Mouse (Mus musculus) stomach, postnatal 0 days (tissue): Measurements from ENCODE around the gene Tmem150c. TPM values are rescaled to one million over a fixed set of nuclear protein-coding genes. Genes with fewer than 3 reads are reported as not detected.

Source experiments
- ATAC-seq: fragments of 200-750 bp; cut with Nextera tagmentation; 2 replicates; pipeline ENCODE4 v1.8.0; 2017; ENCODE audit not compliant: low FRiP score, low TSS enrichment
- DNase-seq: peaks from one replicate; pipeline ENCODE4 v3.0.0-alpha.2; 2016; ENCODE audit warnings: low spot score
- H3K27ac ChIP-seq: fragments of 300-500 bp; sonication (generic); replicated peaks from 2 replicates; pipeline ENCODE4 v1.5.1; 2014; ENCODE audit warnings: mild to moderate bottlenecking, control low read depth
- H3K27me3 ChIP-seq: fragments of 300-500 bp; sonication (generic); 2 replicates; pipeline ENCODE4 v1.6.1; 2014; ENCODE audit warnings: low read length; ENCODE audit not compliant: control insufficient read depth, insufficient read depth
- H3K36me3 ChIP-seq: fragments of 300-500 bp; sonication (generic); 2 replicates; pipeline ENCODE4 v1.6.1; 2014; ENCODE audit warnings: low read length, mixed read lengths; ENCODE audit not compliant: control insufficient read depth, insufficient read depth
- H3K4me1 ChIP-seq: fragments of 300-500 bp; sonication (generic); replicated peaks from 2 replicates; pipeline ENCODE4 v1.6.1; 2014; ENCODE audit warnings: antibody characterized with exemption; ENCODE audit not compliant: control insufficient read depth, insufficient read depth
- H3K4me2 ChIP-seq: fragments of 300-500 bp; sonication (generic); replicated peaks from 2 replicates; pipeline ENCODE4 v1.6.1; 2014; ENCODE audit warnings: low read depth, mild to moderate bottlenecking, control low read depth, moderate library complexity
- H3K4me3 ChIP-seq: fragments of 300-500 bp; sonication (generic); 2 replicates; pipeline ENCODE4 v1.5.1; 2014; ENCODE audit warnings: low read depth, low read length, control low read depth
- H3K9ac ChIP-seq: fragments of 300-500 bp; sonication (generic); 2 replicates; pipeline ENCODE4 v1.6.1; 2014; ENCODE audit warnings: mild to moderate bottlenecking, low read length, control low read depth, mixed read lengths
- H3K9me3 ChIP-seq: fragments of 300-500 bp; sonication (generic); 2 replicates; pipeline ENCODE4 v1.6.1; 2016; ENCODE audit warnings: low read length; ENCODE audit not compliant: control insufficient read depth
- CTCF ChIP-seq: IDR thresholded peaks from 2 replicates; pipeline ENCODE4 v1.5.1; 2016; ENCODE audit warnings: antibody characterized with exemption, low read depth, mild to moderate bottlenecking, moderate library complexity
- EP300 ChIP-seq: optimal IDR thresholded peaks from 2 replicates; pipeline ENCODE3; 2016; ENCODE audit warnings: antibody characterized with exemption
- WGBS: fragments of 180-500 bp; shearing (Covaris S2); extraction: QIAGEN DNeasy Blood & Tissue Kit; methylation state at CpG from one replicate; pipeline ENCODE4 v1.1.7; 2014; 5-methylcytosine and 5-hydroxymethylcytosine counted together
- polyA plus RNA-seq: library from polyadenylated mRNA; unstranded; fragments of >200 nt; fragmentation: Nextera tagmentation; extraction: Ambion mirVana; gene quantifications from 2 replicates; pipeline ENCODE4 v1.2.1, GENCODE M21; 2015

The Tmem150c gene
- polyA plus RNA-seq, 1 experiment from 2014 or later, result 2.4 TPM

DNA sequence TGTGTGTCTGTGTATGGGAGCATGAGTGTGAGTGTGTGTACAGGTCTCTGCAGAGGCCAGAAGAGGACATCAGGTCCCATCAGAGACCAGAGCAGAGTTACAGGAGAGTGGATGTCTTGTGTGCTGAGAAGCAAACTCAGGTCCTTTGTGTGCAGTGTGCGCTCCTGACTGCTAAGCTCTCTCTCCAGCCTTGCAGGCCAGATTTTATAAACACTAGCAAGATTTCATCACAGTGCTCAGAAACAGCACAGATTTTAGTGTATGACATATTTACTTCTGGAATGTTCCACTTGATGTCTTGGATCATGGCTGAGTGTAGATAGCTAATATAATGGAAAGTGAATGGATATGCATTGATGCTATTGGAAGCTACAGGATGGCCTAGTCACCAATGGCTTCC is 57.2 kb downstream of the Tmem150c start:
- no peaks in the 10 kb centered on the region for H3K9me3 ChIP-seq
- no peak overlapping the region for H3K4me2 ChIP-seq
- no peaks in the 10 kb centered on the region for H3K4me1 ChIP-seq
- no peak overlapping the region for H3K4me3 ChIP-seq
- WGBS, result 56% methylated on average over 1 of the region's 1 CpGs
- ATAC-seq (no peak), DNase-seq (no peak)
- no peak overlapping the region for H3K9ac ChIP-seq
- H3K27me3 ChIP-seq, result no peaks in the 10 kb centered on the region
- no peak for TF ChIP-seq EP300
- TF ChIP-seq CTCF, result no peak
- H3K36me3 ChIP-seq, result no peaks in the 10 kb centered on the region
- no peak overlapping the region for H3K27ac ChIP-seq

DNA sequence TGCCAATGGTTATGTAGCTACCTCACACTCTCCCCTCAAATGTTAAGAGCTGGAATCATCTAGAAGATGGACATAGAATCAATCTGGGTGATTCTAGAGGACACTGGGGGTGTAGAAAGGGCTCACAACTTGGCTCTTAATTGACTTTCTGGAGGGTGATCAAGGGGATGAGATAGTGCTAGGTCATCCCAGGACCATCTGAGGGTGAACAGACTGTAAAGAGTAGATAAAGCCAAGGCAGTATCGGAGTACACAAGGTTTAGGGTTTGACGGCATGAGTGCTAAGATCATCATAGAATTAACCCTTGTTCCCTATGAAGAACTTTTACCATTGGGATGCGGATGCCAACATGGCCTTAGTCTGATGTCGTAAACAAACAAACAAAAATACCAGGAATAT is 61.6 kb downstream of the Tmem150c start:
- 95% methylated on average over 4 of the region's 4 CpGs for WGBS
- H3K9me3 ChIP-seq, result no peaks in the 10 kb centered on the region
- no peak for TF ChIP-seq EP300
- no peak for TF ChIP-seq CTCF
- no peak overlapping the region for H3K9ac ChIP-seq
- H3K4me2 ChIP-seq, result no peak overlapping the region
- H3K27ac ChIP-seq, result no peak overlapping the region
- H3K4me1 ChIP-seq, result no peaks in the 10 kb centered on the region
- H3K4me3 ChIP-seq, result no peak overlapping the region
- DNase-seq (no peak), ATAC-seq (no peak)
- H3K27me3 ChIP-seq, result no peaks in the 10 kb centered on the region
- no peaks in the 10 kb centered on the region for H3K36me3 ChIP-seq

DNA sequence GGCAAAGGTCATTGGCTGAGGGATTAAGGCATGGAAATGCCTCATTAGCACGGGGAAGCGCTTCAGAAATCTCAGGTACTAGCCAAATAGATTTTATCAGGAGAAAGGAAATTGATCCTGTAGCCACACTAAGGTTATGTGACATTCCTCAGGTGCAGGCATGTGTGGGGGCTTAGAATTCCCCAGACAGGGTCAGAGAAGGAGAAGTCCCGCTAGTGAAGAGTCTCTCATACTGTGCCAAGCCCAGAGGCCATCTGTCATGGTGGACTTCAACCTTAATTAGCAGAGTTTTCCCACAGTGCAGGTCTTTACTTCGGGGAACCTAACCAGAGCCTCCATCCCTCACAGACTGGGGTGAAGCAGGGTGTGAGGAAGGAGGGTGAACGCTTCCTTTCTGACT is 62.7 kb downstream of the Tmem150c start:
- no peaks in the 10 kb centered on the region for H3K27me3 ChIP-seq
- DNase-seq, result no peak
- TF ChIP-seq CTCF (no peak), EP300 (no peak)
- no peak for ATAC-seq
- H3K4me2 ChIP-seq, result no peak overlapping the region
- no peaks in the 10 kb centered on the region for H3K36me3 ChIP-seq
- whole genome bisulfite sequencing, result 56% methylated on average over 5 of the region's 5 CpGs
- no peak overlapping the region for H3K9ac ChIP-seq
- no peaks in the 10 kb centered on the region for H3K9me3 ChIP-seq
- no peak overlapping the region for H3K27ac ChIP-seq
- H3K4me3 ChIP-seq, result no peak overlapping the region
- H3K4me1 ChIP-seq, result no peaks in the 10 kb centered on the region

DNA sequence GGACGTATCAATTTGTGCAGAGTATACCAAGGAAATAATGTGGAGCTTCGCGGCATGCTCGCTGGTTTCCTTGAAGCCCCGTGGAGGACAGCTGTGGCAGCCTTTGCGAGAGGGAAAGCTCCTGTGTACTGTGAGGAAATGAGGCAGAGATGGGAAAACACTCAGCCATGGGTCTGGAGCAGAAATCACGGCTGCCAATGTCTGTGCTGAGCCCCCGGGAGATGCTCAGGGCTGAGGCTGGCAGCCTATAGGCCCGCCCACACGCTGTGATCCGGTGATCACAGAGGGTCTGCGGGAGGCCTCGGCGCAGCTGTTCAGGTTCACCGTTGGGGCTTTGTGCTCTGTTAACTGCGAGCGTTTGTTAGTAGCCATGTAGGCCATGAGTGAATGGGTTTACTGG is 68.0 kb downstream of the Tmem150c start:
- WGBS, result 30% methylated on average over 17 of the region's 17 CpGs
- Histone ChIP-seq H3K9ac (no peak overlapping the region), H3K4me3 (no peak overlapping the region), H3K36me3 (no peaks in the 10 kb centered on the region), H3K9me3 (no peaks in the 10 kb centered on the region), H3K4me2 (no peak overlapping the region), H3K4me1 (no peaks in the 10 kb centered on the region), H3K27ac (no peak overlapping the region), H3K27me3 (no peaks in the 10 kb centered on the region)
- ATAC-seq (no peak), DNase-seq (no peak)
- TF ChIP-seq CTCF (no peak), EP300 (no peak)

- TF ChIP-seq EP300 (no peak), CTCF (no peak)
- Histone ChIP-seq H3K27me3 (no peaks in the 10 kb centered on the region), H3K9ac (no peak overlapping the region), H3K36me3 (no peaks in the 10 kb centered on the region), H3K4me1 (no peaks in the 10 kb centered on the region), H3K27ac (no peak overlapping the region), H3K9me3 (no peaks in the 10 kb centered on the region), H3K4me3 (no peak overlapping the region), H3K4me2 (no peak overlapping the region)
- DNase-seq, result no peak
- 39% methylated on average over 10 of the region's 10 CpGs for WGBS
- ATAC-seq, result no peak
Measured at GRCm38 (mm10) chr5:100091263-100091594, 68.4 kb downstream of the Tmem150c start.

DNA sequence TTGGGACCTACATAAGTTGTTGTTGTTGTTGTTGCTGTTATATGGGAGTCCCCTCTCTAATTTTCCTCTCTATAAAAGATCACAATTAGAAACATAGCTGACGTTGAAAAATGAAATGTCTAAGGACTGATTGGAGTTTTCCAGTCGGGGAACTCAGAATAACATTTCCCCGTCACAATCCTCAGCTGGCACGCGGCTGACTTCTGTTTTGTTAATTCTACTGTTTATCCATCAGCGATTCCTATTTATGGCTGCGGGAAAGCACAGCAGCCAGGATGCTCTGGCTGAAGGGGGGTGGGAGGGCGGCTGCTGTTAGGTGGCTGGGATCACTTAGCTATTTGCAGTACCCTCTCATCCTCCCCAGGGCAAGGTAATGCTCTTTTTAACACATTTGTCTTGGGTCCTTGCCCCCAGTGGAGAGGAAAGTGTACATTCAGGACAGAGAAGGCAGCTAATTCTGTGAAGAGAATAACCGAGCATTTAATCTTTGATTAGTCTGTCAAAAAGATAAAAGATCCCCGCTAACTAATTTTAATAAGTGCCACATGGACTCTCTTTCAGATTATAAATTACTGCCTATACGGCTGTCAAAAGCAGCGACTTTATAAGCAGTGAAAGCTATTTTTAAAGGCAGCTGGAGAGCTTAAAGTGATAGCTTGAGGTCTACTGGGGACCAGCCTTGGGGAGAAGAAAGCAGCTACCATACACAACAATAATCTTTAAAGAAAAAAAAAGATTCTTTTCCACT is 68.9 kb downstream of the Tmem150c start:
- ATAC-seq (no peak), DNase-seq (no peak)
- Histone ChIP-seq H3K9ac (no peak overlapping the region), H3K4me2 (no peak overlapping the region), H3K4me3 (no peak overlapping the region), H3K27ac (no peak overlapping the region), H3K9me3 (no peaks in the 10 kb centered on the region), H3K27me3 (no peaks in the 10 kb centered on the region), H3K4me1 (no peaks in the 10 kb centered on the region), H3K36me3 (no peaks in the 10 kb centered on the region)
- TF ChIP-seq EP300, result no peak
- no peak for TF ChIP-seq CTCF
- 29% methylated on average over 12 of the region's 12 CpGs for WGBS
